ENCODE assay signal across 9 mouse cellular contexts in the genomic region with DNA sequence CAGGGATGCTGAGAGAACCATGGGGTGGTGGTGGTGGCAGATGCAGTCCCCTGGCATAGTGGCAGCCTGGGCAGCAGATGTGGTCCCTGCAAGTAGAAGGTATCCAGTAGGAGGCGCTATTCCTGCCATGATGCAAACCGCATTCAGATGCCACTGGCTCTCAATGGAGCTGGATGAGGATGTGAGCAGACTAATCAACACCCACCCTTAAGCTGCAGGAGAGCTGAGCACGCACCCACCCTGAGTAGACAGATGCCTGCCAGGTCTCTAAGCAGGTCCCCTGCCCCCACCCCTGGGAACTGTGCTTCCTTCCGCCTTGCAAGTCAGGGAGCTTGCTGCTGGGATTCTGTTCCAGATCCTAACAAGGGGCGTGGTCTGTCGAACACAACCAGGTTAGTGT. TPM values are rescaled to one million over a fixed set of nuclear protein-coding genes. Genes with fewer than 3 reads are reported as not detected.
DNase-seq lines count a peak whose midpoint lies in the region; ATAC-seq and TF ChIP-seq lines count a peak whose summit lies in the region.
"Had no signal": no experiment of that assay in that cellular context is flagged by ENCODE, and none has a peak within 500 bp of the region (broad histone marks: within the 10 kb centered on the region; RNA-seq: fewer than 3 reads in every experiment).

No protein-coding gene starts in this region.

- ATAC-seq in forebrain, postnatal 0 days, result peak; percentile 71
- ATAC-seq in midbrain, embryonic 14.5 days (ENCODE audit: low FRiP score, low TSS enrichment), result no peak; the same call in 1 of the 2 replicates
- no peak for ATAC-seq in erythroid progenitor cell, adult 5-6 weeks (replicated peaks; ENCODE audit: low FRiP score, poor library complexity, severe bottlenecking)

- no peak overlapping the region for H3K9ac ChIP-seq in liver, adult 2 months (ENCODE audit: low read depth, low read length)
- no peak overlapping the region for H3K9ac ChIP-seq in forebrain, postnatal 0 days
- H3K9ac ChIP-seq in midbrain, embryonic 14.5 days (replicated peaks; ENCODE audit: low read length), result no peak overlapping the region

- H3K36me3 ChIP-seq in liver, adult 2 months (ENCODE audit: control insufficient read depth, insufficient read depth, low read length), result no peaks in the 10 kb centered on the region
- no peaks in the 10 kb centered on the region for H3K36me3 ChIP-seq in forebrain, postnatal 0 days (ENCODE audit: insufficient read depth)
- H3K36me3 ChIP-seq in midbrain, embryonic 14.5 days (ENCODE audit: control insufficient read depth, insufficient read depth, low read length), result no peaks in the 10 kb centered on the region

- no peaks in the 10 kb centered on the region for H3K9me3 ChIP-seq in forebrain, postnatal 0 days (ENCODE audit: low read length)
- peaks cover 2% of the 10 kb centered on the region; the same call in 1 of the 2 replicates for H3K9me3 ChIP-seq in midbrain, embryonic 14.5 days (ENCODE audit: control insufficient read depth, low read length)

- no peak overlapping the region for H3K4me2 ChIP-seq in forebrain, postnatal 0 days (ENCODE audit: low read depth)
- H3K4me2 ChIP-seq in midbrain, embryonic 14.5 days (ENCODE audit: low read length), result no peak overlapping the region

- no peak for TF ChIP-seq POLR2A in liver, adult 2 months (IDR thresholded peaks at IDR 0.05; ENCODE audit: extremely low read depth, insufficient read depth, low read length)

- 70% methylated on average over 6 of the region's 6 CpGs for WGBS in liver, adult 2 months
- 30% methylated on average over 6 of the region's 6 CpGs for WGBS in forebrain, postnatal 0 days
- WGBS in midbrain, embryonic 14.5 days, result 53% methylated on average over 6 of the region's 6 CpGs

- no peaks in the 10 kb centered on the region for H3K79me2 ChIP-seq in liver, adult 2 months (ENCODE audit: control insufficient read depth, insufficient read depth, low read length)

- peak; percentile 31; the same call in 1 of the 2 replicates for TF ChIP-seq CTCF in liver, adult 2 months (IDR thresholded peaks at IDR 0.05; ENCODE audit: low read depth, low read length)
- peak; percentile 54 for TF ChIP-seq CTCF in forebrain, postnatal 0 days (IDR thresholded peaks at IDR 0.05; ENCODE audit: low read depth)

- no peak overlapping the region for H3K27ac ChIP-seq in liver, adult 2 months (replicated peaks; ENCODE audit: insufficient read depth, low read depth, low read length)
- H3K27ac ChIP-seq in forebrain, postnatal 0 days (ENCODE audit: low read depth, low read length), result peak overlapping the region; percentile 57; the same call in 1 of the 2 replicates
- peak overlapping the region; percentile 67 for H3K27ac ChIP-seq in midbrain, embryonic 14.5 days (replicated peaks; ENCODE audit: low read depth, low read length)

- no peak overlapping the region for H3K4me3 ChIP-seq in liver, adult 2 months (ENCODE audit: insufficient read depth, low read depth, low read length)
- no peak overlapping the region for H3K4me3 ChIP-seq in forebrain, postnatal 0 days (ENCODE audit: low read depth, low read length)
- H3K4me3 ChIP-seq in midbrain, embryonic 14.5 days (replicated peaks; ENCODE audit: low read depth, low read length), result no peak overlapping the region
- H3K4me3 ChIP-seq: erythroblast, embryonic 14.5 days had no signal

- no peaks in the 10 kb centered on the region for H3K27me3 ChIP-seq in liver, adult 2 months (ENCODE audit: control insufficient read depth, insufficient read depth, low read length)
- no peaks in the 10 kb centered on the region for H3K27me3 ChIP-seq in forebrain, postnatal 0 days (ENCODE audit: insufficient read depth, low read length)
- no peaks in the 10 kb centered on the region for H3K27me3 ChIP-seq in midbrain, embryonic 14.5 days (ENCODE audit: control insufficient read depth, insufficient read depth, low read length)

- DNase-seq in liver, adult 2 months (ENCODE audit: extremely low read depth, low read depth, low spot score), result no peak
- DNase-seq in liver (no peak), ZHBTc4 (ENCODE audit: low read depth, low spot score) (peak; percentile 84)
- DNase-seq in forebrain, postnatal 0 days, result peak; percentile 58
- DNase-seq in midbrain, embryonic 14.5 days, result peak; percentile 64
- DNase-seq in frontal cortex, postnatal 10 days (ENCODE audit: low spot score in 2 of 2), result no peak
- DNase-seq in gastrocnemius, adult 18-20 months (ENCODE audit: low spot score), result no peak

- no peaks in the 10 kb centered on the region for H3K4me1 ChIP-seq in liver, adult 2 months (ENCODE audit: control insufficient read depth, insufficient read depth, low read length)
- no peaks in the 10 kb centered on the region for H3K4me1 ChIP-seq in forebrain, postnatal 0 days (ENCODE audit: insufficient read depth)
- H3K4me1 ChIP-seq in midbrain, embryonic 14.5 days (ENCODE audit: control insufficient read depth, insufficient read depth, low read length), result peaks cover 23% of the 10 kb centered on the region; the same call in 1 of the 2 replicates

RNA-seq across cellular contexts. Expression of a gene that starts 53.6 kb away (rescaled TPM):
- total RNA-seq in liver, adult 2 months (2014; rRNA removed), result under 0.01 TPM in 1 of 2 replicates, not detected in the other
- 0.02 and 0.11 TPM in 2 replicates for polyA plus RNA-seq in liver, adult 2 months (2012; rRNA removed)
- total RNA-seq in forebrain, postnatal 0 days (2014; rRNA removed), result 28.8 and 48.4 TPM in 2 replicates
- polyA plus RNA-seq in forebrain, postnatal 0 days (2015; fragmentation: Nextera tagmentation; extraction: Ambion mirVana), result 10.8 and 19.0 TPM in 2 replicates
- polyA plus RNA-seq in midbrain, embryonic 14.5 days (2014; fragmentation: Nextera tagmentation; extraction: Ambion mirVana), result 16.4 and 18.0 TPM in 2 replicates
- total RNA-seq in erythroid progenitor cell, adult 5-6 weeks (2015; ENCODE audit: low replicate concordance), result not detected in 2 replicates
- not detected in 2 replicates for total RNA-seq in erythroid progenitor cell, adult 5-6 weeks (2017; ENCODE audit: low replicate concordance)
- under 1 TPM; 0.38 to 0.57 TPM for total RNA-seq in gastrocnemius, adult 18-20 months (2021)
- polyA plus RNA-seq: erythroblast, embryonic 14.5 days had no signal

Comparison
In these comparisons a context has a peak if more than half of its experiments do, and no peak if none do; other contexts are left out.
1. DNase-seq: peak in ZHBTc4 (single experiment), forebrain, postnatal 0 days (single experiment) and midbrain, embryonic 14.5 days (single experiment); none in liver, adult 2 months (single experiment), liver (single experiment), frontal cortex, postnatal 10 days (0 of 2) and gastrocnemius, adult 18-20 months (single experiment).
2. RNA of a gene that starts 53.6 kb away (total RNA-seq): 28.8 to 48.4 TPM in forebrain, postnatal 0 days; 0.38 to 0.57 TPM in gastrocnemius, adult 18-20 months, under 0.01 TPM in liver, adult 2 months and not detected in erythroid progenitor cell, adult 5-6 weeks; every median in the first group is over 10 times any median in the second.